Mouse (Mus musculus): Measurements from ENCODE around the gene Noxo1.
A peak's percentile ranks its signal among the peaks of the same experiment; 100 is the strongest.

Gene Noxo1

GRCm38 (mm10) chr17:24745526-24746497 is 49.8 kb downstream of the Noxo1 start:
- peak; percentile 83 to 92 for DNase-seq

DNA sequence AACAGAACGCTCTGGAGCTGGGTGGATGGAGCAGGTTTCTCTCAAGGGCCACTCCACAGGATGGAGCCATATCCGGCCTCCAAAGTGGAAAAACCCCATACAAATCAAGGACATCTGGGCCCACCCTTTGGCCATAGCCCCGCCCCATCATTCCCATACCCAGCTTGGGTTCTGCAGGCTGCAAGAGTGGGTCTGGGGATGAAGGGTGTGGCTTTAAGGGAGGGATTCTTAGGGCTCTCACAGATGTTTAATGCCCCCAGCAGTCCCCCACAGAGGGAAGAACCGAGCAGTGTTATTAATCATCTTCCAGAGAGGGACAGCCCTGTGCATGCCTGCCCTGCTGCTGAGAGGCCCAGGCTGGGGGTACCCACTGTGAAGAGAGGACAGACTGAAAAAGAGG is 51.0 kb downstream of the Noxo1 start:
- DNase-seq: no peak
